Mouse (Mus musculus): ENCODE data around the gene Clec2l. TPM values are rescaled to one million over a fixed set of nuclear protein-coding genes. Genes with fewer than 3 reads are reported as not detected.

Clec2l gene
- polyA plus RNA-seq, 1 experiment from 2014 or later: 0.93 TPM

GRCm38 (mm10) chr6:38687216-38687615 lies 24.3 kb downstream of the Clec2l start:
- no peaks in the 10 kb centered on the region for H3K27me3 ChIP-seq (replicated peaks; ENCODE audit: control insufficient read depth, insufficient read depth, low read length)
- no peak overlapping the region for H3K27ac ChIP-seq (ENCODE audit: low read length)
- no peaks in the 10 kb centered on the region for H3K4me1 ChIP-seq (ENCODE audit: control insufficient read depth, insufficient read depth, low read length)
- no peaks in the 10 kb centered on the region for H3K36me3 ChIP-seq (ENCODE audit: control insufficient read depth, insufficient read depth, low read length)
- H3K9me3 ChIP-seq (ENCODE audit: control insufficient read depth, low read length): no peaks in the 10 kb centered on the region
- H3K9ac ChIP-seq (ENCODE audit: low read depth, low read length): no peak overlapping the region
- 65% methylated on average over 11 of the region's 11 CpGs for WGBS
- no peak overlapping the region for H3K4me2 ChIP-seq (ENCODE audit: low read depth, low read length)
- ATAC-seq: no peak
- no peak overlapping the region for H3K4me3 ChIP-seq (ENCODE audit: low read length)

DNA sequence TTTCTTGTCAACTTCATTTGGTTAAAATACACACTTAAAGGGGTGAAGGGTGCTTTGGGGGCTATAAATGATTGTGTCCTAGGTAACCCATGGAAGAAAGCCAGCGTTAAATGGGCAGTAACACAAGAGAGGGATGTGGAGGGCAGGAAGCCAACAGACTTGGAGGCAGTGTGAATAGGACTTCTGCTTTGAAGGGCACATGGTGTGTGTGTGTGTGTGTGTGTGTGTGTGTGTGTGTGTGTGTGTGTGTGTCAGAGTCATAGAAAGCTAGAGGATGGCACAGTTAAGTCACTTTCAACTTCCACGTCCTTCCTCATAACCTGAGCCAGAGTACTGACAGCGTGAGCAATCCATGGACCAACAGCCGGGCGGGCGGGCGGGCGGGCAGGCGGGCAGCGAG lies 26.0 kb downstream of the Clec2l start:
- Histone ChIP-seq H3K27ac (ENCODE audit: low read length) (no peak overlapping the region), H3K4me1 (ENCODE audit: control insufficient read depth, insufficient read depth, low read length) (no peaks in the 10 kb centered on the region), H3K9ac (ENCODE audit: low read depth, low read length) (no peak overlapping the region), H3K4me3 (ENCODE audit: low read length) (no peak overlapping the region), H3K4me2 (ENCODE audit: low read depth, low read length) (no peak overlapping the region), H3K36me3 (ENCODE audit: control insufficient read depth, insufficient read depth, low read length) (no peaks in the 10 kb centered on the region), H3K9me3 (ENCODE audit: control insufficient read depth, low read length) (no peaks in the 10 kb centered on the region), H3K27me3 (replicated peaks; ENCODE audit: control insufficient read depth, insufficient read depth, low read length) (no peaks in the 10 kb centered on the region)
- WGBS: 83% methylated on average over 10 of the region's 10 CpGs
- ATAC-seq: no peak

DNA sequence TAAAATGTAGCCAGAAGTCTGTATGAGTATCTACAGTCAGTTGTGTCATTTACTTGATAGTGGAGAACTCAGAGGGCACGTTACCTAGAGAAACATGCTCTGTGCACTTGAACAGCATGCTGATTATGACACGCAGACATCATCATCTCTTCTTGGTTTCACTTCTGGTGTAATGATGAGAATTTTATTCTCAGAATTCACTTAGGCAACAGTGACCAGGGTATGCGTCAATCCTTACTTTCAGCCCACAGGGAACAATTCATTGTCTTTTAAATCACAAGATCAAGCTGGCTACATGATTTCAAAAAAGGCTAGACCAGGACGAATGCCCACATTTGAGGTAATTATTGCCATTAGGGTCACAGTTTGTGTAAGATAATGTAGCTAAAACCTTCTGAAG lies 27.7 kb downstream of the Clec2l start:
- Histone ChIP-seq H3K27ac (ENCODE audit: low read length) (no peak overlapping the region), H3K9me3 (ENCODE audit: control insufficient read depth, low read length) (no peaks in the 10 kb centered on the region), H3K9ac (ENCODE audit: low read depth, low read length) (no peak overlapping the region), H3K4me2 (ENCODE audit: low read depth, low read length) (no peak overlapping the region), H3K4me1 (ENCODE audit: control insufficient read depth, insufficient read depth, low read length) (no peaks in the 10 kb centered on the region), H3K36me3 (ENCODE audit: control insufficient read depth, insufficient read depth, low read length) (peaks cover 5% of the 10 kb centered on the region), H3K27me3 (replicated peaks; ENCODE audit: control insufficient read depth, insufficient read depth, low read length) (no peaks in the 10 kb centered on the region), H3K4me3 (ENCODE audit: low read length) (no peak overlapping the region)
- ATAC-seq: no peak
- 88% methylated on average over 4 of the region's 4 CpGs for WGBS

DNA sequence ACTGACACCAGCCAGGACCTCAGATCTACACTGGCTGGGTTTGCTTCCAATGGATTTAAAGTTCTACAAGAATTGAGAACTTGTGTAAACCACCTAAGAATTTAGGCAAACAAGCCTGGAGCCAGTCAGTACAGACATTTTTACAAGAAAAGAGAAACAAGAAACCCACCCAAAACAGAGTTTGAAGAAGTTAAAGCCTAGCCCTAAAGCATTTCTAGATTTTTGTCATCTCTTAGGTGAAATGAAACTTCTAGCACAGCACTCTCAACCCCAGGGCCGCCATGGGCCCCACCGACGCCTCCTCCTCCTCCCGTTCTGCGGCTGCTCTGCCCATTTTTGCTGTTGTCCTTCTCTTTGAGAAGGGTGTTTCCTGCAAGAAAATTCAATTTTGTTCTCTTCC lies 28.2 kb downstream of the Clec2l start:
- no peak overlapping the region for H3K9ac ChIP-seq (ENCODE audit: low read depth, low read length)
- no peak overlapping the region for H3K27ac ChIP-seq (ENCODE audit: low read length)
- WGBS: 95% methylated on average over 5 of the region's 5 CpGs
- no peak overlapping the region for H3K4me2 ChIP-seq (ENCODE audit: low read depth, low read length)
- H3K4me1 ChIP-seq (ENCODE audit: control insufficient read depth, insufficient read depth, low read length): no peaks in the 10 kb centered on the region
- peaks cover 5% of the 10 kb centered on the region for H3K36me3 ChIP-seq (ENCODE audit: control insufficient read depth, insufficient read depth, low read length)
- ATAC-seq: no peak
- no peaks in the 10 kb centered on the region for H3K27me3 ChIP-seq (replicated peaks; ENCODE audit: control insufficient read depth, insufficient read depth, low read length)
- H3K9me3 ChIP-seq (ENCODE audit: control insufficient read depth, low read length): no peaks in the 10 kb centered on the region
- H3K4me3 ChIP-seq (ENCODE audit: low read length): no peak overlapping the region

- Histone ChIP-seq H3K9me3 (ENCODE audit: control insufficient read depth, low read length) (no peaks in the 10 kb centered on the region), H3K27me3 (replicated peaks; ENCODE audit: control insufficient read depth, insufficient read depth, low read length) (no peaks in the 10 kb centered on the region), H3K4me3 (ENCODE audit: low read length) (no peak overlapping the region), H3K36me3 (ENCODE audit: control insufficient read depth, insufficient read depth, low read length) (peaks cover 5% of the 10 kb centered on the region), H3K4me1 (ENCODE audit: control insufficient read depth, insufficient read depth, low read length) (no peaks in the 10 kb centered on the region), H3K27ac (ENCODE audit: low read length) (no peak overlapping the region), H3K4me2 (ENCODE audit: low read depth, low read length) (no peak overlapping the region), H3K9ac (ENCODE audit: low read depth, low read length) (no peak overlapping the region)
- no peak for ATAC-seq
- WGBS: 75% methylated on average over 6 of the region's 6 CpGs
Observed at GRCm38 (mm10) chr6:38692556-38692955, 29.7 kb downstream of the Clec2l start.

DNA sequence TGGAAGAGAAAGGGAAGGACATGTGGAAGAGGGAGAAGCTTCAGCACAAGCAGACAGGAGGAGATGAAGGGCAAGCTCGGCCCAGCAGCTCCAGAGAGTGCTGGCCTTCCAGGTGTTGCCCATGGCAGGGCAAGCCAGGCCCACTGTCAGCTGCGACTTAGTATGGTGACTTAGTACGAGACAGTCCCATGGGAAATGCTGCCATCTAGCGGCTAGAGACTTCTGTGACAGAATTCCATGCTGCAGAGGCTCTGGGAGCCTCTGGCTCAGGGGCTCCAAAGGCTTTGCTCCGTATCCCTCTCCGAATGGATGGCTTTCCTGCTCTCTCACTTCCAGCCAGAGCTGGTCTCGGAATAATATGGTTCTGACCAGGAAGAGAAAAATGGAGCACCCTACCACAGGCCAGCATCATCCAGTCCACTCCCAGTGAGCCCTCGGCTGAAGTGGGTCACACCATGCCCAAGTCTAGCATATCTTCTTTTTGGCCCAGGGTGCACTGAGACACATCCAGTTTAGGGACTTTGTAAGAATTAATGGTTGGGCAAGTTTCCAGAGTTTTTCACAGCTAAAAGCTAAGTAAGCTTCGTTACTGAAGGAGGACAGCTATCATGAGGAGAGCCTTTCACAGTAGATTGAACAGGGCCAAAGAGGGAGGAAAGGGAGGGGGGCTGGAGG lies 32.6 kb downstream of the Clec2l start:
- H3K27ac ChIP-seq (ENCODE audit: low read length): no peak overlapping the region
- peak; percentile 64 for ATAC-seq
- peaks cover 7% of the 10 kb centered on the region for H3K4me1 ChIP-seq (ENCODE audit: control insufficient read depth, insufficient read depth, low read length)
- no peak overlapping the region for H3K4me3 ChIP-seq (ENCODE audit: low read length)
- 32% methylated on average over 9 of the region's 9 CpGs for WGBS
- H3K27me3 ChIP-seq (replicated peaks; ENCODE audit: control insufficient read depth, insufficient read depth, low read length): no peaks in the 10 kb centered on the region
- no peaks in the 10 kb centered on the region for H3K9me3 ChIP-seq (ENCODE audit: control insufficient read depth, low read length)
- H3K9ac ChIP-seq (ENCODE audit: low read depth, low read length): no peak overlapping the region
- H3K4me2 ChIP-seq (ENCODE audit: low read depth, low read length): no peak overlapping the region
- peaks cover 10% of the 10 kb centered on the region for H3K36me3 ChIP-seq (ENCODE audit: control insufficient read depth, insufficient read depth, low read length)

DNA sequence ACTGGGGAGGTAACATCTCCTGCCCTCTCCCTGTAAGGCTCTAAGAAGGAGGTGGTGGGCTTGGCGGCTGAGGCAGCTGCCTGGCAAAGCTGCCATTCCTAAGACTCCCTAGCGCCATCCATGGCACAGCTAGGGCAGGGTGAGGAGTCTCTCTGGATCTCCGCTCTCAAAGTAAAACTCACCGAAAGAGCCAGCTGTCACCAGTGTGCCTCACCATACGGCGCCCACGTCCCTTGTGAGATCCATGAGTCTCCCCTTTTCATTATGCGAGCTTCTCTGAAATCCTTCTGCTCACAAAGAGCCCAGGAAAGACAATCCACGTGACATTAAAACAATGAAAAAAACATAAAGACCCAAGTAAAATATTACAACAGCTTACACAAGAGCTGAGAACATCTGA lies 33.7 kb downstream of the Clec2l start:
- H3K4me3 ChIP-seq (ENCODE audit: low read length): no peak overlapping the region
- H3K9me3 ChIP-seq (ENCODE audit: control insufficient read depth, low read length): no peaks in the 10 kb centered on the region
- peaks cover 7% of the 10 kb centered on the region for H3K4me1 ChIP-seq (ENCODE audit: control insufficient read depth, insufficient read depth, low read length)
- no peaks in the 10 kb centered on the region for H3K27me3 ChIP-seq (replicated peaks; ENCODE audit: control insufficient read depth, insufficient read depth, low read length)
- H3K27ac ChIP-seq (ENCODE audit: low read length): no peak overlapping the region
- 87% methylated on average over 9 of the region's 9 CpGs for WGBS
- H3K4me2 ChIP-seq (ENCODE audit: low read depth, low read length): no peak overlapping the region
- no peak overlapping the region for H3K9ac ChIP-seq (ENCODE audit: low read depth, low read length)
- ATAC-seq: no peak
- peaks cover 10% of the 10 kb centered on the region for H3K36me3 ChIP-seq (ENCODE audit: control insufficient read depth, insufficient read depth, low read length)

- Histone ChIP-seq H3K4me1 (ENCODE audit: control insufficient read depth, insufficient read depth, low read length) (peaks cover 7% of the 10 kb centered on the region), H3K36me3 (ENCODE audit: control insufficient read depth, insufficient read depth, low read length) (peaks cover 15% of the 10 kb centered on the region), H3K4me2 (ENCODE audit: low read depth, low read length) (no peak overlapping the region), H3K9me3 (ENCODE audit: control insufficient read depth, low read length) (no peaks in the 10 kb centered on the region), H3K9ac (ENCODE audit: low read depth, low read length) (no peak overlapping the region), H3K4me3 (ENCODE audit: low read length) (no peak overlapping the region), H3K27ac (ENCODE audit: low read length) (peak overlapping the region; percentile 29; the same call in 1 of the 2 replicates), H3K27me3 (replicated peaks; ENCODE audit: control insufficient read depth, insufficient read depth, low read length) (no peaks in the 10 kb centered on the region)
- peak; percentile 51 for ATAC-seq
- 80% methylated on average over 18 of the region's 18 CpGs for WGBS
Observed at GRCm38 (mm10) chr6:38698233-38698889, 35.5 kb downstream of the Clec2l start.

DNA sequence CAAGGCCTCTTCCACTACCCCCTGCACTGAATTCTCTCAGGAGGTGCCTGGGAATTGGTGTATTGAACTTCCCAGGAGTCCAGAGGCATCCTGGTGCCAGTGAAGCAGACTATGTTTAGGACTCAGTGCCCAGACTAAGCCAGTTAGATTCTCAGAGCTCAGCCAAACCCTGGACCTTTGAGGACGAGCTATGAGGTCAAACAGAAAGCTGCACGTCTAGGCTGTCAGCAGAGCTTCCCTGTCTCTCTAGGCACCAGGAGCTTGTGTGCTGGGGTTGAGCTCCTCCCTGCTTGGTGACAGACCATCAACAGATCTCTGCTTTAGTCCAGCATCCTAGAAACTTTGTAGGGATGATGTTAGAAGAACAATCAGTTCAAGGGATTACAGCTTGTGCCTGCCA lies 38.6 kb downstream of the Clec2l start:
- Histone ChIP-seq H3K4me2 (ENCODE audit: low read depth, low read length) (no peak overlapping the region), H3K4me3 (ENCODE audit: low read length) (no peak overlapping the region), H3K9me3 (ENCODE audit: control insufficient read depth, low read length) (no peaks in the 10 kb centered on the region), H3K27me3 (replicated peaks; ENCODE audit: control insufficient read depth, insufficient read depth, low read length) (no peaks in the 10 kb centered on the region), H3K36me3 (ENCODE audit: control insufficient read depth, insufficient read depth, low read length) (peaks cover 13% of the 10 kb centered on the region; the same call in 1 of the 2 replicates), H3K4me1 (ENCODE audit: control insufficient read depth, insufficient read depth, low read length) (peaks cover 7% of the 10 kb centered on the region), H3K27ac (ENCODE audit: low read length) (no peak overlapping the region), H3K9ac (ENCODE audit: low read depth, low read length) (no peak overlapping the region)
- WGBS: 62% methylated on average over 2 of the region's 2 CpGs
- ATAC-seq: no peak

Data from intestine, embryonic 16.5 days (tissue).